Mouse (Mus musculus): ENCODE results near the gene Osbpl11.

Gene Osbpl11

DNA sequence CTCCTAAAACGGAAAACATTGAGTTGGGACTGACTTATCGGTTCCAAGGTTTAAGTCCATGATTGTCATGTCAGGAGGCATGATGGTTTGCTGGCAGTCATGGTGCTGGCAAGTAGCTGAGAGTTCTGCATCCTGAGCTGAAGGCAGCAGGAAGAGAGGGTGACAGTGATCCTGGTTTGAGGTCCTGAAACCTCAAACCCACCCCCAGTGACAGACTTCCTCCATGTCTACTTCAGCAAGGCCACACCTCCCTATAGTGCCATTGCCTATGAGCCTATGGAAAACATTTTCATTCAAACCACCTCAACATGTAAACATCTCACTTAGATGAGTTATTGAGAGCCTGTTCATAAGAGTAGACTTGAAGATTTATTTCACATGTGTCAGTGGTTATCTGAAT is 54.4 kb downstream of the Osbpl11 start:
- no peak for DNase-seq (ENCODE audit: low spot score in 2 of 2)

DNA sequence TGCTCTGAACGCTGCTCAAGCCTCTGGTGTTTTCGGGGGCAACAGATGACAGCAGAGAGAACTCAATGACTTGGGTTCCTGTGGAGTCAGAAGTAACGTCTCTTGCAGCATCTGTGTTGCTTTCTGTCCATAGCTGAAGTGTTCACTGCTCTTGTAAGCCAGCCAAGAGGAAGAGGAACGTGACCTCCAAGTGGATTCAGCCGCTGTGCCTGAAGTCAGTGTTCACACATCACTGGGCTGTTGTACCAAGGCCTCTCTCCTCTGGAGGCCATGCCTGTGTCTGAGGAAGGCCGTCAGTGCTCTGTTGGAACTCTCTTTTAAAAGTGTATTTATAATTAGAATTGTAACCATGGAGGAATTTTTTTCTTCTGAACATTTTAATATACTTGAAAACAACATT is 57.2 kb downstream of the Osbpl11 start:
- no peak for DNase-seq (ENCODE audit: low spot score in 2 of 2)

DNA sequence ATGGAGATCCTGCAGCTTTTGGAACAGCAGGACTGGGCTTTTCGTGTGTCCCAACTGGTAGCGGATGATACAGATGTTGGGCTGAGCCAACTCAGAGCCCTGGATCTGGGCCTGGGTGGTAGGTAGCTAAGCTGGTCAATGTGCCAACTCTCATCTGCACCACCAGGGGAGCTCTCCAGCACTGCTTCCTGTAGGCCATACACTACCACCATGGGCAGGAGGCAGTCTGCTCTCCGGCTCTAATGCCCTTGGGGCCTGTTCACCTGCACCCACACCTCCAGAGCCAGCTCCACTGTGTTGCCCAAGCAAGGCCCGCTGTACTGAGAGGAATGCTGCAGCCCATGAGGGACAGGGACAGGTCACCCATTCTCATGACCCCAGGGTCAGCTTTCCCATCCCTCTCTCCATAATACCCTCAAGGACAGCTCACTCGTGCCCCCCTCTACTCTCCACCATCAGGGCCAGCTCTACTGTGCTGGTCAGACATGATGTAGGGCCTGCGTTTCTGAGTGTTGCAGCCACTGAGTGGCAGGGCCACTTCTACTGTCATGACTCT is 59.3 kb downstream of the Osbpl11 start:
- DNase-seq (ENCODE audit: low spot score in 2 of 2), result no peak

- no peak for DNase-seq (ENCODE audit: low spot score in 2 of 2)
These were observed 60.1 kb downstream of the Osbpl11 start for GRCm38 (mm10) chr16:33244933-33245470.

- DNase-seq (ENCODE audit: low spot score in 2 of 2), result no peak
These were observed 61.7 kb downstream of the Osbpl11 start for GRCm38 (mm10) chr16:33246526-33246925.

GRCm38 (mm10) chr16:33247006-33247405 is 62.1 kb downstream of the Osbpl11 start:
- DNase-seq (ENCODE audit: low spot score in 2 of 2), result no peak

GRCm38 (mm10) chr16:33250651-33251120 is 65.8 kb downstream of the Osbpl11 start:
- DNase-seq (ENCODE audit: low spot score in 2 of 2), result no peak

DNA sequence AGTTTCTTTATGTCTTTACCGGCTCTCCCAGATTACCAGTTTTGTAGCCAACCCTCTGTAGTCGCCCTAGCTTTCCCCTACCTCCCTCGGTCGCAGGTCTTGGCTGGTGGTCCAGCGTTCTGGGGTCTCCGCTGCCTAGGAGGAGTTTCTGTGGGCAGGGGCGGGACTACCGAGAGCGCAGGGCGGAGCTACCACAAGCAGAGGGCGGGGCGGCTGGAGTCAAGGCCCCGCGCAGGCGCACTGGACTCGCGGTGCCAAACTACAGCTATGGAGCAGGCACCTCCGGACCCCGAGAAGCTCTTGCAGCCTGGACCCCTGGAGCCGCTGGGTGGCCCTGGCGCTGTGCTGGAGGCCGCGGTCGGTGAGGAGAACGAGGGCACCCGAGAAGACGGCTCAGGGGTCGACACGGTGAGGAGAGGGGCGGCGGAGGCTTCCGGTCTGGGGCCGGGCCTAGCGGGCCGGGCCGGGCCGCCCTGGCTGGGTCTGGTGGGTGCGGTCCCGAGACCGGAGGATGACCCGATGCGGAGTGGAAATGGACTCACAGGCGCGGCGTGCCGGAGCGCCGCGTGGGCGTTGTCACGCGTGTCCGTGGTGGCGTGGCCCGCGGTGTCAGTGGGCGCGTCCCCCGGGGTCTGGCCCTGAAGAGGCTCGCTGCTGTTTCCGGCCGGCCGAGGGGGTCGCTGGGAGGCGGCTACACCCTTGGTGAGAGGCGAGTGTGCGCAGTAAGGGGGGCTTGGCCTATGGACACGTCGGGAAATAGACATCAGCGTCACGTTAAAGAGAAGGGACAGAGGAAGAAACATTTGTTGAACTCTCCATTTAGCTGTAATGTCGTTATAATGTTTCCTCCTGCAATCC is 66.6 kb downstream of the Osbpl11 start, which contains the start of gene Snx4:
TSS of gene Snx4 (plus strand) at position 249 of the 858 bp plus-strand sequence.
- DNase-seq (ENCODE audit: low spot score in 2 of 2), result peak; percentile 82 to 89

DNA sequence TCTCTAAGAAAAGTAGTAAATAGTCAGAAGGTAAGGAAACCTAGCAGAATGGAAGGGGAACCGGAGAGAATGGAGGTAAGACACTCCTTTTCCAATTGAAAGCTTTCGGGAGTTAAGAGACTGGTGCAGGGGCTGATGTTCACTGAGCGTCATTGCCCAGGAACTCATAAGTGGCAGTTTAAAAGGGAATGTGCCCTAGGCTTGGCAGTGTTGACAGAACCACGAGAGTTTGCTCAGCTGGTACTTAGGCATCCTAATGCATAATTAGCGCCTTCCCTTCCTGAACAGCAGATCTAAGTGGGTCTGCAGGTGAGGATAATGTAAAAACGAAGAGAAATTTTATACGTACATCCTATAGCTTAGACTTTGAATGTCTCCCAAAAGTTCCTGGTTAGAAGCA is 70.7 kb downstream of the Osbpl11 start:
- DNase-seq (ENCODE audit: low spot score in 2 of 2), result no peak

GRCm38 (mm10) chr16:33258530-33258929 is 73.7 kb downstream of the Osbpl11 start:
- no peak for DNase-seq (ENCODE audit: low spot score in 2 of 2)

DNA sequence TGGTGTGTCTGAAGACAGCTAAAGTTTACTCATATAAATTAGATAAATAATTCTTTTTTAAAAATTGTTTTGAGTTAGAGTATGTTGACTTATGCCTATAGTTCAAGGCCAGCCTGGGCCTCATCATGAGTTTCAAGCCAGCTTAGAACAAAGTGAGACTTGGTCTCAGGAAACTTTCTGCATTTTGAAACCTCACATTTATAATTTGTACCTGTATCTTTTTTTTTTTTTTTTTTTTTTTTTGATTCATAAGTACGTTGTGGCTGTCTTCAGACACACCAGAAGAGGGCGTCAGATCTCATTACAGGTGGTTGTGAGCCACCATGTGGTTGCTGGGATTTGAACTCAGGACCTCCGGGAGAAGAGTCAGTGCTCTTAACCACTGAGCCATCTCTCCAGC is 75.0 kb downstream of the Osbpl11 start:
- DNase-seq (ENCODE audit: low spot score in 2 of 2), result no peak

- no peak for DNase-seq (ENCODE audit: low spot score in 2 of 2)
These were observed 76.0 kb downstream of the Osbpl11 start for GRCm38 (mm10) chr16:33260825-33261224.

GRCm38 (mm10) chr16:33261584-33262061 is 76.8 kb downstream of the Osbpl11 start:
- no peak for DNase-seq (ENCODE audit: low spot score in 2 of 2)

GRCm38 (mm10) chr16:33262096-33262495 is 77.2 kb downstream of the Osbpl11 start:
- DNase-seq (ENCODE audit: low spot score in 2 of 2), result no peak

GRCm38 (mm10) chr16:33267616-33268253 is 82.9 kb downstream of the Osbpl11 start:
- DNase-seq (ENCODE audit: low spot score in 2 of 2), result no peak

DNA sequence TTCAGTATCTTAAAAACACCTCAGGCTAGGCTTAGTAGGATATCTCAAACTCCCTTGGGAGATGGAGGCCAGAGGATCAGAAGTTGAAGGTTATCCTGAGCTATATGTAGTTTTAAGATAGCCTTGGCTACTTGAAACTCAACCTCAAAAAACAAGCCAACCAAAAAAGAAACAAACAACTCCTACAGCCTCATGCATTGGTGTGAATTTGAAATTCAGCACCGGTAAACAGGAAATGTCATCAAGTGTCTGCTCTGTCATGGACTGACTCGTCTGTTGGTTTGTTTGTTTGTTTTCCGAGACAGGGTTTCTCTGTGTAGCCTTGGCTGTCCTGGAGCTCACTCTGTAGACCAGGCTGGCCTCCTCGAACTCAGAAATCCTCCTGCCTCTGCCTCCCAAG is 87.0 kb downstream of the Osbpl11 start:
- DNase-seq (ENCODE audit: low spot score in 2 of 2), result no peak

DNA sequence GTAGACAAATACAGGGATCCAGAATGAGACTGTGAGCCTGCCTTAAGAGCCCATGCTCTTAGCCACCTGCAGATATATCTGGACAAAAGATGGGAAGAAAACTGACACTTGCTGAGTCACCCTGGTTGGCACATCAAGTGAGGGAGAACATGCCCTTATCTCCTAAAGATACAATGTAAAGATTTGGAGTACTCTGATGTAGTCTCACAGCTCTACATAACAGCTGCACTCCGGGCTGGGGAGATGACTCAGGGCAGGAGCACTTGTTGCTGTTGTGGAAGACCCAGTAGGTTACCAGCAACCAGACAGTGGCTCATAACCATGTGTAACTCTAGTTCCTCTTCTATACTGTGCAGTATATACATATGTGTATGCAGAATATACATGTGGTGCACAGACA is 98.2 kb downstream of the Osbpl11 start:
- DNase-seq (ENCODE audit: low spot score in 2 of 2), result no peak

GRCm38 (mm10) chr16:33288536-33288935 is 103.7 kb downstream of the Osbpl11 start:
- DNase-seq (ENCODE audit: low spot score in 2 of 2), result no peak

- DNase-seq (ENCODE audit: low spot score in 2 of 2), result no peak
These were observed 105.1 kb downstream of the Osbpl11 start for GRCm38 (mm10) chr16:33289981-33290380.

DNA sequence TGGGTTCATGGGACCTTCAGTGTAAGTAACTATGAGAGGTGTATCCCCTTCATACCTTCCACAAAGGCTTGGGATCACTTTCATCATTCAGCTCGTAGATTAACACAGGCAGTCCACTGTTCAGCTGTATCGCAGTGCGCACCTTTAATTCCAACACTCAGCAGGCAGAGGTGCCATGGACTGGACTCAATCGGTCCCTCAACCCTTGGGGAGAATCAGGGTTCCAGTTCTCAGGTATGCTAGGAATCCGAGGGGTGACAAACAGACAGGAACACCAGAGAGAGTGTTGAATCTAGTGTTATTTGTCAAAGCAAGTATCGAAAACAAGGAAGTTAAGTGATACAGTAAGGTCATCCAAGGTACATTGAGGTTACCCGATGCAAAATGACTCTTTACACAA is 107.4 kb downstream of the Osbpl11 start:
- DNase-seq (ENCODE audit: low spot score in 2 of 2), result no peak

Measured in frontal cortex, postnatal 14 days (tissue).